20 mouse cellular contexts compared by ENCODE assay signal in genomic region chr9:95520563-95520962, GRCm38 (mm10). TPM values are rescaled to one million over a fixed set of nuclear protein-coding genes. Genes with fewer than 3 reads are reported as not detected.
DNase-seq lines count a peak whose midpoint lies in the region; ATAC-seq and TF ChIP-seq lines count a peak whose summit lies in the region.
"Had no signal": no experiment of that assay in that cellular context is flagged by ENCODE, and none has a peak within 500 bp of the region (broad histone marks: within the 10 kb centered on the region; RNA-seq: fewer than 3 reads in every experiment).

No protein-coding gene starts in this region.

- WGBS in lung, embryonic 14.5 days: 74% methylated on average over 5 of the region's 5 CpGs

- H3K9ac ChIP-seq in lung, embryonic 14.5 days: no peak overlapping the region
- H3K9ac ChIP-seq: forebrain, embryonic 12.5 days; heart, embryonic 12.5 days; hindbrain, embryonic 15.5 days had no signal

- no peak overlapping the region for H3K4me2 ChIP-seq in lung, embryonic 14.5 days
- H3K4me2 ChIP-seq: forebrain, embryonic 12.5 days; heart, embryonic 12.5 days; hindbrain, embryonic 15.5 days had no signal

- H3K4me1 ChIP-seq in lung, embryonic 14.5 days (ENCODE audit: insufficient read depth): no peaks in the 10 kb centered on the region
- H3K4me1 ChIP-seq: forebrain, embryonic 12.5 days; heart, embryonic 12.5 days; hindbrain, embryonic 15.5 days had no signal

- ATAC-seq in lung, embryonic 14.5 days (ENCODE audit: insufficient read depth): peak; percentile 24; the same call in 1 of the 2 replicates
- ATAC-seq: activated CD4-positive, CD25-positive, alpha-beta regulatory T cell, adult 4 months; forebrain, embryonic 16.5 days had no signal

- no peak overlapping the region for H3K27ac ChIP-seq in lung, embryonic 14.5 days (ENCODE audit: low read depth)
- H3K27ac ChIP-seq: forebrain, embryonic 12.5 days; hindbrain, embryonic 15.5 days had no signal

- peak; percentile 64 for DNase-seq in heart, adult 11 months
- DNase-seq in heart, postnatal 14 days: no peak
- DNase-seq in lung, embryonic 14.5 days: peak; percentile 74
- DNase-seq in lung, adult 18-20 months: no peak
- DNase-seq in ES-CJ7 (ENCODE audit: low read depth, low spot score) (peak; percentile 35), R1 (ENCODE audit: low read depth, low spot score) (peak; percentile 92), adipocyte (ENCODE audit: low spot score) (no peak)
- no peak for DNase-seq in embryo, embryonic 9.5 days (ENCODE audit: extremely low spot score)
- DNase-seq: adrenal gland, adult 2 months; adrenal gland, postnatal 25 days; cerebellum, adult 8-10 months; cerebellum, postnatal 25 days; gastrocnemius, postnatal 14 days; heart, postnatal 36 days had no signal

- H3K4me3 ChIP-seq in lung, embryonic 14.5 days (ENCODE audit: low read depth, low read length): no peak overlapping the region
- H3K4me3 ChIP-seq: forebrain, embryonic 12.5 days; heart, embryonic 12.5 days; hindbrain, embryonic 15.5 days had no signal

- H3K36me3 ChIP-seq in lung, embryonic 14.5 days (ENCODE audit: insufficient read depth): no peaks in the 10 kb centered on the region
- H3K36me3 ChIP-seq: forebrain, embryonic 12.5 days; G1E; heart, embryonic 12.5 days; hindbrain, embryonic 15.5 days had no signal

- H3K9me3 ChIP-seq in lung, embryonic 14.5 days (ENCODE audit: low read depth, low read length): no peaks in the 10 kb centered on the region
- H3K9me3 ChIP-seq: forebrain, embryonic 12.5 days; G1E; heart, embryonic 12.5 days; hindbrain, embryonic 15.5 days had no signal

- TF ChIP-seq CTCF in lung, embryonic 14.5 days (IDR thresholded peaks at IDR 0.05; ENCODE audit: low read depth): no peak

- H3K27me3 ChIP-seq in lung, embryonic 14.5 days (ENCODE audit: insufficient read depth, low read length): no peaks in the 10 kb centered on the region
- H3K27me3 ChIP-seq: forebrain, embryonic 12.5 days; heart, embryonic 12.5 days; hindbrain, embryonic 15.5 days had no signal

- intact Hi-C loops in heart, postnatal 14 days (cut with DNase I): no loop called here

RNA-seq across cellular contexts. Expression of gene U2surp, which starts 8.8 kb away (rescaled TPM):
- total RNA-seq in heart, postnatal 14 days (2021): 10 to 100 TPM; 34.2 to 39.0 TPM
- 125 and 138 TPM in 2 replicates for polyA plus RNA-seq in lung, embryonic 14.5 days (2014; fragmentation: Nextera tagmentation; extraction: Ambion mirVana)

RNA-seq across cellular contexts. Expression of gene Paqr9, which starts 38.9 kb away (rescaled TPM):
- total RNA-seq in heart, postnatal 14 days (2021): 10 to 100 TPM; 48.8 to 50.6 TPM
- polyA plus RNA-seq in lung, embryonic 14.5 days (2014; fragmentation: Nextera tagmentation; extraction: Ambion mirVana): 0.07 TPM in 1 of 2 replicates, not detected in the other
- polyA plus RNA-seq: G1E had no signal

Comparison
In these comparisons a context has a peak if more than half of its experiments do, and no peak if none do; other contexts are left out.
1. DNase-seq: peak in heart, adult 11 months (single experiment), lung, embryonic 14.5 days (single experiment), ES-CJ7 (single experiment) and R1 (single experiment); none in heart, postnatal 14 days (0 of 2), lung, adult 18-20 months (0 of 2), embryo, embryonic 9.5 days (single experiment) and adipocyte (single experiment).